Mouse (Mus musculus) heart, adult 11 months (tissue): ENCODE measurements at regions not wholly inside any gene's neighbourhood (a gene's known extent, or its start where the extent isn't known, plus 50 kb on each side); places are given as distances from the start of the nearest gene placed in this dataset.

Experiments used
- DNase-seq: peaks from one replicate; pipeline ENCODE4 v3.0.0; 2022

DNA sequence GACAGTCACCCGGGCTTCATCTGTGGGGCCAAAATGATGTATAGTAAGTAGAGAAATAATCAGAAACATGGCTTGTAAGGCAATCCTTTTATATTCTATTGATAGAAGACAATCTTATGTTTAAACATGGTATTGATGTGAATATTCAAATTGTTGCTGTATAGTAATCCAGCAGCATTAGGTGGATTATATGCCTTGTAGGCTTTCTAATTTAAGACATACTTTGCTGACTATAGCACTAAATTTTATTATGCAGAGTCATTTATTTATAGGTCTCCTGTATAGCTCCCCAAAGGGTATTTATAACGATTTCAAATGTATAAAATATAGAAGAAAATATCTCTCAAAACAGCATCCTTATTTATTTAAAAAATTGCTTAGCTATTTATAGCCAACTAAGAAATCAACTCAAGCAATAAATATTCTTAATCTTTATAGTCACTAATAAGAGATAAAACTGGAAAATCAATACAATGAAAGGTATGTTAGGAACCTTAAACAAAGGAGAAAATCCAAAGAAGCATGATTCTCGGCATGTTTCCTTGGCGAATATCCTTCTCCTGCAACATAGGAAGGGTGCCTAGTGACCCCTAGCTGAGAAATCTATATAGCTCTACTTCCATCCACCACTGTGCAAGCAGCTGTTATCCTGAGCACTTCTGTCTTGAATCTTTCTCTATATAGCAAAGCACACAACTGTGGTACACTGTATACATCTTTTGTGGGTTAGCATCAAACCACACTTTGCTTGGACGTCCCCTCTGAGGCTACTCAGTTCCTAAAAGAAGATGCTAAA is 188.8 kb upstream of the Gm49339 start:
- DNase-seq: no peak

DNA sequence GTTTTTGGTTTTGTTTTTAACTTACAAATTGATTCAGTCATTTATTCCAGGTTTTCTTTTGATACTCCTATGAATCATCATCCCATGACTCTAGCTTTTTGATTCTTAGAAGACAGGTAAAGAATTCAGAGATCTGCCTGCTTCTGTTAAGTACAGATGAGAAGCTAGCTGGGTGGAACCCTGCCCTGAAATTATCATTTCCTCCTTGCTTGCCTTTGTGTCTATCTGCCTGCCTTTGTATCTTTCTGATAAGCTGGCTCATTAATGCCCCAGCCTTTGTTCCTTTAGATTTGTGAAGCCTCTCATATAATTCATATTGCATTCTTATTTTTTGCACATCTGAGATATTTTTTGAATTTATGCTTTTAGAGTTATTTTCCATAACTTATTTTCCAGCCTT is 167.6 kb upstream of the Gm49339 start:
- no peak for DNase-seq

DNA sequence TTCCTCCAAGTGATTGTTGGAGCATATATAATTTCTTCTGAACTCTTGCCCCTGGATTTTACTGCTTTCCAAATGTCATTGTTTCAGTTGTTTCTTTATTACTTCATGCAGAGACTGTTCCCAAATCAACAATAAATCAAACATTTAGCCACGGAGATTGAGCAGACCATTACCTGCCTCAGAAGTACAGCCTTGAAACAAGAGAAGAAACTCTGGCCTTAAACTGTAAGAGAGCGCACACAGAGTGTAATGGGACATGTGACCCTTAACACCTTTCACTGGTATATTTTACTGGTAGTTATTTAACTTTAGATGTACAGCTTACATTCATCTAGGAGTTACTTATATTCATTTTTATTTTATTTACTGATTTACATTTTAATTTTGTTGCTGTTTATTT is 160.2 kb upstream of the Gm49339 start:
- no peak for DNase-seq

DNA sequence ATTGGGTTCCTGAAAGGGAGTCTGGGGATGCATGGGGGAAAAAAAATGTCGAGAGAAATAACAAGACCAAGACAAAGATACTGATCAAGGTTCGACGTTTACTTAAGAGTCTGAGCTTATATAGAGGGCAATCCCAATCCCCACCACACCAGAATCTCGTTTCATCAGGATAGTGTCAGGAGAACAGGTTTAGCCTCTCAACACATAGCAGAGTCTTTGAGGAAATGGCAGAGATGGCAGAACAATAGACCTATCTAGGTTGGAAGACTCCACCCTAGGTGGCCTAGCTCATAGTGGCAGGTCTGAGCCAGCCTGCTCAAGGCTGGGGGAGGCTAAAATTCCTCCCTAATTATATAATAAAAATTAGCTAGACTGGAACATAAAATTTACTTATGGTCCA is 151.6 kb upstream of the Gm49339 start:
- peak; percentile 75 for DNase-seq

DNA sequence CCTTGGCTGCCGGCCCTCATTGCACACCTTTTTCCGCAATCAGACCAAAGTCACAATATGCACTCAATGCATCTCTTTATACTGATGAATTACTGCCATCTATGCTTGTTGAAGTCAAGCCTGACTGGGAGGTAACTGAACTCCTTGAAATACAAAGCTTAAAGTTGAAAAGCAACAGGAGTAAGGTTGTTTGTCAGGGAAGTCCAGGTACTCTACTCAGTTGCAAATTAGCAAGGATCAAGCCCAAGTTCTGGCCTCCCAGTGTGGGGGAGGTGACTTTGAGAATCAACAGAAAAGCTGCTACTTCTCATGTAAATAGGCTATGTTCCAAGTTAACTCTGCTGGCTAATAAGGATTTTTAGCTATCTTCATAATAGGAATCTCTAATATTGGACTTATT is 151.0 kb upstream of the Gm49339 start:
- DNase-seq: no peak
